Mouse (Mus musculus) cortical plate, adult 2 months (tissue): Measurements from ENCODE around the gene Slc2a1.

Experiments used
- CTCF ChIP-seq: fragments of 200-500 bp; IDR thresholded peaks from 2 replicates; pipeline ENCODE4 v1.5.1; 2011; ENCODE audit warnings: mild to moderate bottlenecking, control low read depth, low read length; ENCODE audit not compliant: insufficient read depth; ENCODE audit errors: extremely low read depth
- POLR2A ChIP-seq: fragments of 200-500 bp; IDR thresholded peaks from 2 replicates; pipeline ENCODE4 v1.6.1; 2011; ENCODE audit warnings: mild to moderate bottlenecking, low read length, control low read depth; ENCODE audit not compliant: insufficient read depth; ENCODE audit errors: extremely low read depth

GRCm38 (mm10) chr4:119138171-119138570 lies 29.7 kb downstream of the Slc2a1 start:
- TF ChIP-seq CTCF (no peak), POLR2A (peak; percentile 66; the same call in 1 of the 2 replicates)
